Mouse (Mus musculus) heart, embryonic 12.5 days (tissue): ENCODE results near the gene Calcrl. TPM values are rescaled to one million over a fixed set of nuclear protein-coding genes. Genes with fewer than 3 reads are reported as not detected.

ENCODE experiments used
- ATAC-seq: fragments of 200-750 bp; cut with Nextera tagmentation; 2 replicates; pipeline ENCODE4 v1.8.0; 2017; ENCODE audit warnings: moderate TSS enrichment, moderate library complexity; ENCODE audit not compliant: insufficient number of reproducible peaks, low FRiP score
- H3K27ac ChIP-seq: fragments of 300-500 bp; sonication (generic); 2 replicates; pipeline ENCODE4 v1.5.1; 2016; ENCODE audit warnings: mild to moderate bottlenecking, moderate library complexity; ENCODE audit not compliant: poor library complexity, severe bottlenecking
- H3K27me3 ChIP-seq: fragments of 300-500 bp; sonication (generic); replicated peaks from 2 replicates; pipeline ENCODE4 v1.6.1; 2016; ENCODE audit warnings: mild to moderate bottlenecking, moderate library complexity
- H3K36me3 ChIP-seq: fragments of 300-500 bp; sonication (generic); 2 replicates; pipeline ENCODE4 v1.6.1; 2016; ENCODE audit warnings: mild to moderate bottlenecking, moderate library complexity
- H3K4me1 ChIP-seq: fragments of 300-500 bp; sonication (generic); replicated peaks from 2 replicates; pipeline ENCODE4 v1.6.1; 2016; ENCODE audit warnings: mild to moderate bottlenecking
- H3K4me2 ChIP-seq: fragments of 300-500 bp; sonication (generic); 2 replicates; pipeline ENCODE4 v1.6.1; 2016; ENCODE audit warnings: mild to moderate bottlenecking, moderate library complexity
- H3K4me3 ChIP-seq: fragments of 300-500 bp; sonication (generic); 2 replicates; pipeline ENCODE4 v1.5.1; 2016; ENCODE audit warnings: mild to moderate bottlenecking
- H3K9ac ChIP-seq: fragments of 300-500 bp; sonication (generic); 2 replicates; pipeline ENCODE4 v1.6.1; 2016; ENCODE audit warnings: mild to moderate bottlenecking, moderate library complexity
- H3K9me3 ChIP-seq: fragments of 300-500 bp; sonication (generic); replicated peaks from 2 replicates; pipeline ENCODE4 v1.6.1; 2016; ENCODE audit warnings: mild to moderate bottlenecking, moderate library complexity
- WGBS: fragments of 180-500 bp; shearing (Covaris S2); methylation state at CpG from one replicate; pipeline ENCODE4 v1.1.7; 2016; 5-methylcytosine and 5-hydroxymethylcytosine counted together
- polyA plus RNA-seq: library from polyadenylated mRNA; unstranded; fragments of >200 nt; fragmentation: Nextera tagmentation; extraction: Ambion mirVana; gene quantifications from 2 replicates; pipeline ENCODE4 v1.2.1, GENCODE M21; 2016

Calcrl gene
- polyA plus RNA-seq, 1 experiment from 2014 or later, result 65.1 TPM

- WGBS, result 16% methylated on average over 5 of the region's 5 CpGs
- Histone ChIP-seq H3K4me2 (no peak overlapping the region), H3K36me3 (no peaks in the 10 kb centered on the region; the same call in 1 of the 2 replicates), H3K27ac (no peak overlapping the region), H3K9me3 (no peaks in the 10 kb centered on the region), H3K27me3 (no peaks in the 10 kb centered on the region), H3K4me3 (no peak overlapping the region), H3K9ac (no peak overlapping the region), H3K4me1 (peaks cover 16% of the 10 kb centered on the region; the same call in 1 of the 2 replicates)
- no peak for ATAC-seq
Observed at GRCm38 (mm10) chr2:84454051-84454450, 28.8 kb upstream of the Calcrl start.

- Histone ChIP-seq H3K4me2 (no peak overlapping the region), H3K27ac (no peak overlapping the region), H3K4me1 (0 out of 2 replicates have a peak, but pooled peaks cover 5% of the 10 kb centered on the region), H3K36me3 (peaks cover 13% of the 10 kb centered on the region), H3K9ac (no peak overlapping the region), H3K9me3 (no peaks in the 10 kb centered on the region), H3K27me3 (no peaks in the 10 kb centered on the region), H3K4me3 (no peak overlapping the region)
- WGBS, result 75% methylated on average over 1 of the region's 1 CpGs
- ATAC-seq, result no peak
Observed at GRCm38 (mm10) chr2:84445499-84445898, 20.3 kb upstream of the Calcrl start.

DNA sequence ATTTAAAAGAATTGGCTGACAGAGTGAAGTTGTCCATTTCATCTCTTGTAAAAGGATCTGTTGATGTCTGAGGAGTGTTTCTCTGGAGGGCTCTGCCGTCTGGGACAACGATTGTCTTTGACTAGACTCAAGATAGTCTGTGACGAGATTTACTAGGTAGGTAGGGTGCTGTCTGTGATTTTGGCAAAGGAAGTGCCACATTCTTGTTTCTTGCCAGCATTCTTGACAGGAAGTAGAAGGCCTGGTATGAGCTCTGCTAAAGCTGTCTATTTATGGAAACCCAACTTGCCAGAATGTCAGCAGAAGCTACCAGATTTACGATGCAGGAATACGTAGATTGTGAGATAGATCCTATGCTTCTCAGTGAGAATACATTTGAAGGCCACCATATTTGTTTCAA lies 16.7 kb upstream of the Calcrl start:
- no peaks in the 10 kb centered on the region for H3K27me3 ChIP-seq
- H3K36me3 ChIP-seq, result peaks cover 13% of the 10 kb centered on the region; the same call in 1 of the 2 replicates
- 52% methylated on average over 5 of the region's 5 CpGs for WGBS
- ATAC-seq, result no peak
- H3K27ac ChIP-seq, result no peak overlapping the region
- 0 out of 2 replicates have a peak, but pooled peaks cover 5% of the 10 kb centered on the region for H3K4me1 ChIP-seq
- H3K9me3 ChIP-seq, result no peaks in the 10 kb centered on the region
- no peak overlapping the region for H3K4me2 ChIP-seq
- H3K4me3 ChIP-seq, result no peak overlapping the region
- H3K9ac ChIP-seq, result no peak overlapping the region

- ATAC-seq, result no peak
- no peak overlapping the region for H3K27ac ChIP-seq
- H3K9me3 ChIP-seq, result no peaks in the 10 kb centered on the region
- no peaks in the 10 kb centered on the region for H3K4me1 ChIP-seq
- no peak overlapping the region for H3K4me2 ChIP-seq
- no peak overlapping the region for H3K4me3 ChIP-seq
- no peak overlapping the region for H3K9ac ChIP-seq
- H3K27me3 ChIP-seq, result no peaks in the 10 kb centered on the region
- H3K36me3 ChIP-seq, result peaks cover 4% of the 10 kb centered on the region; the same call in 1 of the 2 replicates
- WGBS, result 43% methylated on average over 11 of the region's 11 CpGs
Observed at GRCm38 (mm10) chr2:84429724-84430123, 4.5 kb upstream of the Calcrl start.

DNA sequence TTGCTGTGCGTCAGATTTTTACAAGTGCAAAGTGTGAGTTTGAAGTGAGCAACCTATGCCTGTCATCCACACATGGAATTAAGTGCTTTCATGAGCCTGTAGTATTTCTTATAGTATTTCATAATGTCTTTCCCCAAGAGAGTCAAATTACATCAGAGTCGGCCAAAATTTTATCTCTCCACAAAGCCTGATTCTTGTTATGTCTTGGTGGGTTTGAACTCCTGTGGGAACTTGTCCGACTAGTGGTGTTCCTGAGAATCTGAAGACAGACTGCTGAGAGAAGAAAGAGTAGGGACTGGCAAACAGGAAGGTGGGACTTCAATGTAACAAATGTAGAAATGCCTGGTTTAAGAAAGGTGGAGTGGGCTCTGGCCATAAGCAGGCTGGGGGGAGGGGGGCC lies 3.6 kb upstream of the Calcrl start:
- Histone ChIP-seq H3K4me1 (no peaks in the 10 kb centered on the region), H3K9ac (no peak overlapping the region), H3K27me3 (no peaks in the 10 kb centered on the region), H3K27ac (no peak overlapping the region), H3K9me3 (no peaks in the 10 kb centered on the region), H3K4me2 (no peak overlapping the region), H3K36me3 (peaks cover 4% of the 10 kb centered on the region; the same call in 1 of the 2 replicates), H3K4me3 (no peak overlapping the region)
- ATAC-seq, result no peak
- WGBS, result 52% methylated on average over 3 of the region's 3 CpGs

DNA sequence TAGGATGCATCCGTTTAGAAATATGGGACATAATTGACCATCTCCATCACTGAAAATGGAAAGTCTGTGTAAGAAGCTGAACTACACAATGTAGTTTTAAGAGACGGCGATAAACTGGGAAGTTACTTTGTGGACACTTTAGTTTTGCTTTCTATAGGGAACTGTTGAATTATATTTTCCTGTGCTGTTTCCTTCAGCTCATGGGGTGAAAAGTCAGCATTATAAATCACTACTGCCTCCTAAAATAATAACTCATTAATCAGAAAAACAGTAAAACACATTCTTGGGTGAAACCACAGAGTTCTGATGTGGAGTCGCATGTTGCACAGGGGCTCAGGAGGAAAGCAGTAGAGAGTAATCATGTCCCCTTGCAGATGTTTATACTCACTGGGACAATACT lies 1.3 kb upstream of the Calcrl start:
- no peak for ATAC-seq
- Histone ChIP-seq H3K4me2 (no peak overlapping the region), H3K9ac (no peak overlapping the region), H3K9me3 (no peaks in the 10 kb centered on the region), H3K36me3 (no peaks in the 10 kb centered on the region), H3K27ac (no peak overlapping the region), H3K4me3 (no peak overlapping the region), H3K4me1 (no peaks in the 10 kb centered on the region), H3K27me3 (no peaks in the 10 kb centered on the region)
- WGBS, result 80% methylated on average over 4 of the region's 4 CpGs

DNA sequence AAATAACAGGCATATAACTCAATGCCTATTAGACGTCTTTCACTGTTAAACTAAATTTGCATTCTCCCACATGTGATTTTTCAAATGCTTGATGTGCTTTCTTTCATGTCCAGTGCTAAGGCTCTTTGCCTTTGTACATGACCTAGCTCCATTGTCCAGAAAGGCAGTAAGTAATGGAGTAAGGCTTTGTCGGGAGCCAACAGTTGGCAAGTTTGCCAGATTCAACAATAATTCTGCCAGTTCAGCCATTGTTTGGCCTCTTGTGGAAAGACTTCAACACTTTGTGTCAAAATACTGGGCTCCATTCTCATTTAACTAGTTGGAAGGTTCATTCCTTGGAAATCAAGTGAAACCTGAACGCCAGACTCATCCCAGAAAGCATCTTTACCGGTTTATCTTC lies 8.7 kb downstream of the Calcrl start:
- no peaks in the 10 kb centered on the region for H3K9me3 ChIP-seq
- no peak for ATAC-seq
- H3K27ac ChIP-seq, result no peak overlapping the region
- H3K4me2 ChIP-seq, result no peak overlapping the region
- H3K4me3 ChIP-seq, result no peak overlapping the region
- H3K4me1 ChIP-seq, result no peaks in the 10 kb centered on the region
- H3K9ac ChIP-seq, result no peak overlapping the region
- WGBS, result 83% methylated on average over 4 of the region's 4 CpGs
- peaks cover 2% of the 10 kb centered on the region for H3K36me3 ChIP-seq
- H3K27me3 ChIP-seq, result no peaks in the 10 kb centered on the region

- Histone ChIP-seq H3K36me3 (peaks cover 2% of the 10 kb centered on the region), H3K4me1 (no peaks in the 10 kb centered on the region), H3K9me3 (no peaks in the 10 kb centered on the region), H3K27me3 (no peaks in the 10 kb centered on the region), H3K4me3 (no peak overlapping the region), H3K9ac (no peak overlapping the region), H3K4me2 (no peak overlapping the region), H3K27ac (no peak overlapping the region)
- no peak for ATAC-seq
Observed at GRCm38 (mm10) chr2:84409796-84410592, 15.2 kb downstream of the Calcrl start.

GRCm38 (mm10) chr2:84404834-84405233 lies 20.4 kb downstream of the Calcrl start:
- Histone ChIP-seq H3K9ac (no peak overlapping the region), H3K4me1 (no peaks in the 10 kb centered on the region), H3K27me3 (no peaks in the 10 kb centered on the region), H3K9me3 (no peaks in the 10 kb centered on the region), H3K4me3 (no peak overlapping the region), H3K27ac (no peak overlapping the region), H3K4me2 (no peak overlapping the region), H3K36me3 (no peaks in the 10 kb centered on the region)
- no peak for ATAC-seq
- WGBS, result 78% methylated on average over 3 of the region's 3 CpGs

- 75% methylated on average over 3 of the region's 3 CpGs for WGBS
- H3K4me1 ChIP-seq, result no peaks in the 10 kb centered on the region
- H3K27ac ChIP-seq, result no peak overlapping the region
- no peak for ATAC-seq
- no peak overlapping the region for H3K4me2 ChIP-seq
- no peaks in the 10 kb centered on the region for H3K27me3 ChIP-seq
- H3K9me3 ChIP-seq, result no peaks in the 10 kb centered on the region
- no peak overlapping the region for H3K9ac ChIP-seq
- no peak overlapping the region for H3K4me3 ChIP-seq
- no peaks in the 10 kb centered on the region for H3K36me3 ChIP-seq
Observed at GRCm38 (mm10) chr2:84402713-84403112, 22.5 kb downstream of the Calcrl start.

DNA sequence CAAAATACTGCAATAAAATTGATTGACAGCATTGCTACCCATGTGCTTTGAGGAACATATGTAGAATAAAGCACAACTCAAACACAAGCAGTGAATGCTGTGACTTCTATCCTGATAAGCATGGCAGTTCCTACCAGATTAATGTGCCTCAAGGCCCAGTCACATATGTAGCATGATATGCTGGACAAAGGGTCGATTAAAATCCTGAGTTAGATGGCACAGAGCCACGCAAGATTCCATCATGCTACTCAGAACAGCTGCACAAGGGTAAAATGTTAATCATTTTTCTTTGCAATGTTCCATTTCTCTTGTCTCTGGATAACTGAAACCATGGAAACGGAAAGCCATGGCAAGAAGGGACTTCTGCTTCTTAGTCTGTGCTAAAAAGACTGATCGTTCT lies 28.7 kb downstream of the Calcrl start:
- Histone ChIP-seq H3K27me3 (no peaks in the 10 kb centered on the region), H3K36me3 (no peaks in the 10 kb centered on the region), H3K4me2 (no peak overlapping the region), H3K4me3 (no peak overlapping the region), H3K4me1 (peaks cover 3% of the 10 kb centered on the region; the same call in 1 of the 2 replicates), H3K9ac (no peak overlapping the region), H3K9me3 (no peaks in the 10 kb centered on the region), H3K27ac (no peak overlapping the region)
- WGBS, result 81% methylated on average over 4 of the region's 4 CpGs
- ATAC-seq, result no peak

GRCm38 (mm10) chr2:84393236-84393635 lies 32.0 kb downstream of the Calcrl start:
- H3K27ac ChIP-seq, result no peak overlapping the region
- ATAC-seq, result no peak
- H3K9ac ChIP-seq, result no peak overlapping the region
- H3K4me2 ChIP-seq, result no peak overlapping the region
- H3K27me3 ChIP-seq, result no peaks in the 10 kb centered on the region
- H3K36me3 ChIP-seq, result no peaks in the 10 kb centered on the region
- peaks cover 11% of the 10 kb centered on the region for H3K4me1 ChIP-seq
- 82% methylated on average over 4 of the region's 4 CpGs for WGBS
- no peaks in the 10 kb centered on the region for H3K9me3 ChIP-seq
- no peak overlapping the region for H3K4me3 ChIP-seq
